Mouse (Mus musculus) heart, adult 10 weeks (tissue): ENCODE results near the gene Slc25a5. TPM values are rescaled to one million over a fixed set of nuclear protein-coding genes. Genes with fewer than 3 reads are reported as not detected.

Source experiments
- polyA plus RNA-seq: library from polyadenylated mRNA; stranded (reverse); fragments of 350-450 nt; fragmentation: Illumina TruSeq; extraction: RNeasy Lipid Tissue Mini Kit (QIAGEN cat#74804); gene quantifications from one replicate; pipeline ENCODE4 v1.2.3, GENCODE M21; 2014; ENCODE audit warnings: low read depth, low replicate concordance

Slc25a5 gene
- 475 TPM for polyA plus RNA-seq

GRCm38 (mm10) chrX:36795424-36796162, at the start of gene Slc25a5:
Slc25a5 (plus strand) TSS chrX:36795651.

Other genes with a start within 250 kb of the Slc25a5 start
- 32.4 TPM for gene Pgrmc1, start 197.4 kb upstream of the Slc25a5 start, polyA plus RNA-seq
- 2.6 TPM for gene Akap17b, start 150.3 kb upstream of the Slc25a5 start, polyA plus RNA-seq
- gene Slc25a43, start 52.0 kb upstream of the Slc25a5 start, polyA plus RNA-seq, result 0.52 TPM
- 71.5 TPM for gene Ube2a, start 78.2 kb downstream of the Slc25a5 start, polyA plus RNA-seq
- gene C330007P06Rik, start 78.5 kb downstream of the Slc25a5 start, polyA plus RNA-seq, result 17.9 TPM
- 3.1 TPM for gene Nkrf, start 107.2 kb downstream of the Slc25a5 start, polyA plus RNA-seq
- 6.0 TPM for gene Sept6, start 196.1 kb downstream of the Slc25a5 start, polyA plus RNA-seq